Mouse (Mus musculus) c-Kit-negative CD71-positive TER-119-positive erythroid progenitor cells, embryonic 14.5 days (primary cell): ENCODE data around the gene Trim69.

Experiments used
- DNase-seq: peaks from one replicate; pipeline ENCODE4 v3.0.0-alpha.2; 2013; ENCODE audit warnings: low read depth, low spot score

Trim69 gene

GRCm38 (mm10) chr2:122152850-122153249 is 7.7 kb upstream of the Trim69 start:
- no peak for DNase-seq

DNA sequence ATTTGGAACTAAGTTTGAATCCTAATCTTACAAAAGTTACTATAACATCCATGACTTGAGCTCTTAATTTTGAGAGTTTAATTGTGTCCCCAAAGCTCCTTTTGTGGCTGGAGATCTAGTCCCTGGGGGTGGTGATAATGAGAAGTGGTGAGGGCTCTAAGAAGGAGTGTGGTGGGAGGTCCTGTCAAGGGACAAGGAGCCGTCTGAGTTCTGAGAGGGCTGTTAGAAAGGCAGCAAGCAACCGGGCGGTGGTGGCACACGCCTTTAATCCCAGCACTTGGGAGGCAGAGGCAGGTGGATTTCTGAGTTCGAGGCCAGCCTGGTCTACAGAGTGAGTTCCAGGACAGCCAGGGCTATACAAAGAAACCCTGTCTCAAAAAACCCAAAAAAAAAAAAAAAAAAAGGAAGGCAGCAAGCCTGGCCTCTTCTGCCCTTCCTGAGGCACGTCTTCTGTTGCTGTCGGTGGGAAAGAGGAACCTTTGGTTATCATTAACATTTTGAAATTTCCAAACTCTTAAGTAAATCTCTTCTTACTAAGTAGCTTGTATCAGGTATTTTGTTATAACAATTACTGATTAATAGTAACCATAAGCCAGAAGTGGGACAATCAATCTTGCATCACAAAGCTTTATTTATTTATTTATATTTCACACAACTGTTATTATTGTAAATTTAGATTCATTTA is 6.7 kb upstream of the Trim69 start:
- no peak for DNase-seq

- no peak for DNase-seq
These were observed 6.0 kb upstream of the Trim69 start for GRCm38 (mm10) chr2:122154479-122154878.

DNA sequence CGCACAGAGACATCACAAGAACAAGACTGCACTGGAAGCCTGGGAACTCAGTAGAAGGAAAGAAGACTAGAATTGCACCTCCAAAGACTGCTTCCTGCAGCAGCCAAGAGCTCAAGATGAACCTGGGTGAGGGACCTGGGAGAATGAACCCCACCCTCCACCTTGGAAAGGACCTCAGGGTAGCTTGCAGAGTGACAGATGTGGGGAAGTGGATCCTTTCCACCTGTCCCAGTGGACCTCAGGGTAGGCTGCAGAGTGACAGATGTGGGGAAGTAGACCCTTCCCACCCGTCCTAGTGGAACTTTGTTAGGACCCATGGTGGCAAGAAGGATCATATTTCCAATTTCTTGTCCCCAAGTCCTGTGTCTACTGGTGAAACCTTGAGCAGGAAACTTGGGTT is 5.2 kb upstream of the Trim69 start:
- DNase-seq = no peak

DNA sequence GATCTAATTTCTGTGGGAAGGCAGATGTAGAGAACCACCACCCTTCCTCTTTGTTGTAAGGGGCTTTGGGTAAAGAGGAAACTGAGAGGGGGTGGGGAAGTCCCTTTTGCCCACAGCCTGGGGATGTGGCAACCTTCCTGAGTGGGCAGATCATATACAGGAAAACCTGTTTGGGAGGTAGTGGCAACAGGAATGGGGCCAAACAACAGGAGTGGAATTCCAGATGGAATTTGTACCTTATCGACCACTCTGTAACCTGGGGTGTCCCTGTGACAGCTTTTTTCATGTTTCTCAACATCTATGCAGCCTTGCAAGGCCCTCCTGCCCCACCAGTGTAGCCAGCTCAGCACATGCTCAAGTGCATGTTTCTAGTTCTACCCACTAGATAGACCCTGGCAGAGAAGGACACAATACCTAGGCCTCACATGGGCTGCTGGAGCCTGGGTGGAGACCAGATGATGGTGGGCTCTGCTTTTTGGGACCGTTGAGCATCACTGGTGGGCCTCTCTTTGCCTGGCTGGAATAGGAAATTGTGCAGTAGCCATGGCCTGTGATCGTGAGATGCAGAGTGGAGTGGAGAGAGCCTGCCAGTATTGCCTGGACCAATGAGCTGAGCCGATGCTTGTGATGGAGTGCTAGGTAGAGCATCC is 4.3 kb upstream of the Trim69 start:
- DNase-seq = no peak

GRCm38 (mm10) chr2:122157561-122157960 is 2.9 kb upstream of the Trim69 start:
- DNase-seq = no peak

DNA sequence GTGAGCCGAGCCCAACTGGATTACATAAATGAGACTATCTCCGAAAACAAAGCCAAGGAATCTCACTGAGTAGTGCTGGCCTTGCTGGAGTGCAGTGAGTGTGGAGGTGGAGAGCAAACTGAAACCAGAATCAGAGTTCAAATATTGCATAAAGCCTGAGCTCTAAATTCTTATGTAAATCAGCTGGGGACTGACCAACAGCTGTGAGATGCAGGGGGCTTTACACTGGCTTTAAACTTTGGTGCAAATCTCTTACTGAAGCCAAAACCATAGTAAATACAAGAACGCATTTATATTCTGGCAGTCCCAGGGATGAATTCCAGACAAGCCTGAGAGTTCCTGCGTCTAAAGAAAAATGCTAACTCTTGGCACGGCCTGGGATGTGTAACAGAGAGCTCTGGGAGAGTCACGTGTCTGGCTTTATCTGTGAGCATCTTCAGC is 2.1 kb upstream of the Trim69 start:
- no peak for DNase-seq

GRCm38 (mm10) chr2:122159667-122160066 is 833 bp upstream of the Trim69 start:
- no peak for DNase-seq

GRCm38 (mm10) chr2:122161542-122161941 is 1.0 kb downstream of the Trim69 start:
- no peak for DNase-seq

DNA sequence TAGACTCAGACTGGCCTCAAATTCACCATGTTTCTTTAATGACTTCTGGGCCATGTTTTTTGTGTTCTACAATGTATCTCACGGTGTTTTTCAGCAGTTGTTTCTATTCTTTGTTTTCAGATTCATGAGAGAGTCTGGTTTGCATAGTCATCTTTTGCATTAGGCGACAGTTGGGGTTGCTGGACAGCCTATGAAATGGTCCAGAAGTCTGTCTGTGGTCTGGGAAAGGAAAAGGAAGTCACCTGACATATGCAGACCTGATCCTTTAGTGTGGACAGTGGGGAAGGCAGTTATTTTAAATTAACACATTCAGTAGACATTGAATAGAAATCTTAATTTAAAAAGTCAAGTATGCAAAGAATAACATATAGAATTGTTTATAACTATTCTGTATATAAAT is 2.0 kb downstream of the Trim69 start:
- DNase-seq = no peak

DNA sequence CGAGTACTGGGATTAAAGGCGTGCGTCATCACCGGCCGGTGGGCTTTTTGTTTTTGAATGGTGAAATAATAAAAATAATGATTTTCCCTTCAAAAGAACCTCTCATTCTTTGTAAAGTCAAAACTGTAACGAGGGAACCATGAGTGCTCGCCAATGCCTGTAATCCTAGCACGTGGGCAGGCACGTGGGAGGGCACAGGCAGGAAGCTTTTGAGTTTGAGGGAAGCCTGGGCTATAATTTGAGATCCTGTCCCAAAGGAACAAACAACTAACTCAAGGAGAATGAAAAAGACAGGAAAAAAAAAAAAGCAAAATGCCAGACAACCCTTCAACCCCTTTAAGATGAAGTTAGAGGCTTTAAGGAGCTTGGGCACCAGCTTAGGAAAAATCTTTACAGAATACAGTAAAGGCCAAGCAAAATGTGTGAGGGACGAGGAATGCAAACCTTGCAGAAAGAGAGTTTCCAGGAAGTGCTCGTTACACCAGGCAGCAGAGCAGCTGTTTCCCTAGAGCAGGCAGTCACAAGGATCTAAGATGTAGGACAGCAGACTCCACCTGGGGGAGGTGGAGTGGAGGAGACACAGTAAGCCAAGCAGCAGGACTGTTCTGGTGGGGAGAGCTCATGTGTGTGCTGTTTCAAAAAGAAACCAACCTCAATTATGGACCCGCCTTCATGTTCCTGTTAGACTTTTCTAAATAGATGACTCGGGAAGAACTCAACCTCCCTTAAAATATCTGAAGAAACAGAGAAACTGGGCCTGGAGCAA is 3.1 kb downstream of the Trim69 start:
- DNase-seq = no peak

- no peak for DNase-seq
These were observed 3.8 kb downstream of the Trim69 start for GRCm38 (mm10) chr2:122164293-122164692.

DNA sequence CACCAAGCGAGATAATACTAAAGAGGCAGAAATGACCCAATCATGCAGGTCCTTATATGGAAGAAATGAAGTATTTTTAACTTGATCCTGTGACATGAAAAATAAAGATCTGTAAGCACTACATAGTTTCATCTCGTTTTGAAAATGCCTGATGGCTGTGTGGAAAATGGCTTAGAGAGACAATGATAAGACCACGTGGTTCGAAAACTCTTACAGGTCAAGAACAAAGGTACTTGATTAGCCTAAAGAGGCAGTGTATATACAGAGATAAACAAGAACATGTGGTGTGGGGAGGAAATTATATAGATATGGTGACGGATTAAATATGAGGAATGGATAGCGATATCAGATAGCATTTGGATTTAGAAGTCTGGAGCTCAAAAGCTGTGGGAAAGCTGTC is 10.8 kb downstream of the Trim69 start:
- no peak for DNase-seq

DNA sequence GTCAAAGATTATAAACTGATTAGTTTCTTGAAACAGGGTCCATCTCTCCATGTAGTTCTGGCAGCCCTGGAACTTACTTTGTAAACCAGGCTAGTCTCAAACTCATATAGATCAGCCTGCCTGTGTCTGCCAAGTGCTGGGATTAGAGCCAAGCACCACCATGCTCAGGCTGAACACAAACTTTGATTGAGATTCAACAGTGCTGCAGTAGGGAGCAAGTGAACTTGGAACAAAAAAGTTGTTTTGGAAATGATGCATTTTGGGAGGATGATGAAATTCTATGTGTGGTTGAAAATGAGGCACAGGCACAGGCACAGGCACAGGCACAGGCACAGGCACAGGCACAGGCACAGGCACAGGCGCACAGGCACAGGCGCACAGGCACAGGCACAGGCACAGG is 11.7 kb downstream of the Trim69 start:
- no peak for DNase-seq

GRCm38 (mm10) chr2:122180051-122180822 is 19.7 kb downstream of the Trim69 start:
- DNase-seq = no peak

- DNase-seq = no peak
These were observed 24.6 kb downstream of the Trim69 start for GRCm38 (mm10) chr2:122185086-122185485.

- no peak for DNase-seq
These were observed 25.6 kb downstream of the Trim69 start, which contains the start of the genes Patl2 and Terb2 for GRCm38 (mm10) chr2:122186106-122186505. Patl2 (minus strand) TSS chr2:122186189. Terb2 (plus strand) TSS chr2:122186272.

- DNase-seq = no peak
These were observed 26.3 kb downstream of the Trim69 start for GRCm38 (mm10) chr2:122186751-122187150.

- no peak for DNase-seq
These were observed 31.3 kb downstream of the Trim69 start for GRCm38 (mm10) chr2:122191849-122192248.

DNA sequence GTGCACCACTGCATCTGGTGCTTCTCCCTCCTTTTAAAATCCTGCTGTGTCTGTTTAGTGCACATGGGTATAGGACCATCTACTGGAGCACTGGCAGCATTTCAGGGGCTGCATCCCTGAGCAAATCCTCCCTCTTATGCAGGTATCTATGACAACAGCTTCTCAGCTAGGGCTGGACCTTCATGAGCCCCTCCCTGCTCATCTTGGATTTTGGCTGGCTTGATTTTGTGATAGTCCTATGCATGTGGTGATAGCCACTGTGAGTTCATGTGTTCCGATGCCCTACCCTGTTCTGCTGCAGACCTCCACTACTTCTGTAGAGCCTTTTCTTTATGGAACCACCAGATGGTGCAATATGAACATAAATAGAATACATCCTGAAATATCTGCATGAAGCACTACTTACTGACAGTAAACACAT is 34.0 kb downstream of the Trim69 start:
- no peak for DNase-seq

DNA sequence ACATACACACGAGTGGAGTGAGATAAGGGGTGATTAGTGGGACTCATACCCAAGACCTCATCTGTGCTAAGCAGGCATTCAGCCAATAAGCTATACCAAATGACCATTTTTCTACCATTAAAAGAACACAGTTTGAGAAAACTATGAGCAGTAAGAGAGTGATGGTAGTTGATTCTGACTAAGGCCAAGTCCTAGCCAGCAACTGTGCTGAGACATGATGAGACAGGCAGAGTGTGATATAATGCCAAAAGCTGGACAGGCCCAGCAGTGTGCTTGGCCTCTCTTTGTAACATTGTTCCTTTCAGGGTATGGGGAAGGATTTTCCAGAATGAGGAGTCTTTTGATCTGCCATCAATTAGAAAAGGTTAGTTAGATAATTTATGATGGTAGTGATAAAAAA is 41.0 kb downstream of the Trim69 start:
- no peak for DNase-seq
